Mouse (Mus musculus) central nervous system, embryonic 11.5 days (tissue): ENCODE data around the gene Rbsn. TPM values are rescaled to one million over a fixed set of nuclear protein-coding genes. Genes with fewer than 3 reads are reported as not detected.

Experiments
- polyA plus RNA-seq: library from polyadenylated mRNA; depleted of rRNA; stranded (reverse); fragments of >200 nt; gene quantifications from 2 replicates; pipeline ENCODE4 v1.2.3, GENCODE M21; 2012; rRNA removed

Gene Rbsn
- polyA plus RNA-seq: 17.1 and 19.4 TPM in 2 replicates

DNA sequence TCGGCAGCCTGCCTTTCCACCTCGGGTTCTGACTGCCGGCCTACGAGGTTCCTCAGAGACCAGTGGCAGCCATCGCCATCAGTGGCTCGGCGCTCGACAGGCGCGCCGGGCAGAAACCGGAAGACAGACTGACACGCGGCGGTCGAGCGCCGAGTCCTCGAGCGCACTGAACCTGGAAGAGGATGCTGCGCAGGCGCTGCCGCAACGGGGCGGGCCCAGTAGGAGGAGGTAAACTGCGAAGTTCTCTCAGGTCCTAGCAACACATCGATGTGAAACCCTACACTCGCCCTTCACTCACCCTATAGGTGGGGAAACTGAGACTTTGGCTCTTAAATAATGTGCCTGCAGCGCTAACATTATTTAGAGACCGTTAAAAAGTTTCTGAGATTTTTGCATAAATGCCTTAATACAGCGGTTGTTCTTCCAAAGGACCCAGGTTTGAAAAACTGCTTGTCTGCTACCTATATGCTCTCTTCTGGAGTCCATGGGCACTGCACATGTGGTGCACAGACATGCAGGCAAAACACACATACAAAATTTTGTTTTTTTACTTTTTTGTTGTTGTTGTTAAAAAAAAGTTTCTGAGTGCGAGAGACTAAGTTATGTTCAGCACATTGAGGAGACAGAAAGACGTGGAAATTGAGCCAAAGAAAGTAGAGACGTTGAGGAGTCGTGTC, at the start of gene Rbsn:
Gene Rbsn (minus strand): TSS at position 153 of the 677 bp plus-strand sequence.

DNA sequence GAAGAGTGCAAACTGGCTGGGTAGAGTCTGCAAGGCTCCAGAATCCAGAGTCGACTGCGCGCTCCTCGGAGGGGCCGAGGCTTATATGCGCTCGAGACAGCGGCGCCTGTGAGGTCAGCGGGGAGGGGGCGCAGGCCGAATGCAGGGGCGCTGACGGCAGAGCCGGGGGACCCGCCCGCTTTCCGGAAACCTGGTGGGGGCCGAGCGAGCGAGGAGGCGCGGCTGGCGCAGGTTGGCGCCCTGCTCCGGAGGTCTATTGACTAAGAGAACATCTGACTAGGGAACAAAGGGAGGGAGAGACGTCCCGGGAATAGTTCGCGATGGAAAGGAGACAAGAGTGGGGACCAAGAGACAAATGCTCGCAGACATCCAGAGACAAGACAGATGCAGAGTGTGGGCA, 29.9 kb upstream of the Rbsn start, which contains the start of gene Trh:
Gene Trh (minus strand): TSS at position 60 of the 400 bp plus-strand sequence.

DNA sequence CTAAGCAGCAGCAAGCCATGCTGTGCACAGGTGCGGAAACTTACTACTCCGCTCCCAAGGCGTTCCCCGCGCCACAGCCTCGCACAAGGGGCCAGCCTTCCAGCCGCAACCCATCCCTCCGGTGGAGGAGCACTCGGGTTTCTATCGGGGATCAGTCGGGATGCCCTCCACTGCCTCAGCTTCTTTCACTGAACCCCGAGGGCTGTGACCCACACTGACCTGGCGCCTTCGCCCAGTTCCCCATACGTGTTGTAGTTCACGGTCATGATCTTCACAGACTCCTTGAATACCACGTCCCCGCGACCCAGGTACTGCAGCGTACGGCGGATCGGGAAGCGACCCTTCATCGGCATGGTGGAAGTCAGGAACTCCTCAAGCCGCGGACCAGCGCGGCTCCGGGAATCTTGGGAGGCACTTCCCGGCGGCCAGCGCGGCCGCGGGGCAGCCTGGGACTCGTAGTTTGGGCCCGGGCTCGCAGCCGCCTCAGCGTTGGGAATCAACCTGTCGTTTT, 31.0 kb downstream of the Rbsn start, which contains the start of gene Mrps25:
Gene Mrps25 (minus strand): TSS at position 413 of the 511 bp plus-strand sequence.

Other genes starting within 250 kb of the Rbsn start
- gene Fgd5, start 236.0 kb downstream of the Rbsn start, polyA plus RNA-seq: 5.7 and 8.0 TPM in 2 replicates
- gene Nr2c2, start 123.5 kb downstream of the Rbsn start, polyA plus RNA-seq: 19.7 and 30.5 TPM in 2 replicates
- gene Mrps25, start 30.9 kb downstream of the Rbsn start, polyA plus RNA-seq: 49.0 and 52.1 TPM in 2 replicates
- 1.4 and 3.1 TPM in 2 replicates for gene Trh, start 29.7 kb upstream of the Rbsn start, polyA plus RNA-seq